Mouse (Mus musculus): ENCODE measurements at regions not wholly inside any gene's neighbourhood (a gene's known extent, or its start where the extent isn't known, plus 50 kb on each side); places are given as distances from the start of the nearest gene placed in this dataset.

GRCm38 (mm10) chr3:50813760-50814400, 370.5 kb upstream of the Slc7a11 start:
- DNase-seq: no peak

DNA sequence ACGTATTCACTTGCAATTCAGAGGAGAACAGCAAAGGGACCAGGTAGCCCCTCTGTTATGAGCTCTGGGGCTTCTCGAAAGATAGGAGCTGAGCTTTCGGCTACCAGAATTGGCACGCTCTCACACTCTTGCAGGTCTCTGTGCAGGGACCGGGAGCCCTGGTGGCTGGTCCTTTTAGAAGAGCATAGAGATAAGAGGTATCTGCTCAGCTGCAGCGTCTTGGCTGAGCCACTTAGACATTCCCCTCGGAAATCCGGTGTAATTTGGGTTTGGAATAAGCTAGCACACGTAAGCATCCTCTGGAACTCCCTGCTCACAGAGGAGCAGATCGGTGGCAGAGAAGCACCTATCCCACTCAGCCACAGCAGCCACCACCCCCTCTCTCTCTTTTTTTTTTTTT, 372.3 kb upstream of the Slc7a11 start:
- DNase-seq: no peak

- DNase-seq: peak; percentile 32
These were observed 373.1 kb upstream of the Slc7a11 start for GRCm38 (mm10) chr3:50816479-50816878.

DNA sequence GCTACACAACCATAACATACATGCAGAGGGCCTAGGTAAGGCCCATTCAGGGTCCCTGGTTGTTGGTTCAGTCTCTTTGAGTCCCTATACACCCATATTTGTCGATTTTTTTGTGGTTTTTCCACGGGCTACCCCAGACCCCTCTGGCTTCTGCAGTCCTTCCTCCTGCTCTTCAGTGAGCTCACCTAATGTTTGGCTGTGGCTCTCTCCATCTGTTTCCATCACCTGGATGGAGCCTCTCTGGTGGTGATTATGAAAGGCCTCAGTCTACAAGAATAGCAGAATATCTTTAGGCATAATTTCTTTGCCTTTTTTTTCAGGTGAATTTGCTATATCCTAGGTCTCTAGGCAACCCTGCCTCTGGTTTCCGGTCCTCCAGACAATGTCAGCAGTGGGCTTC, 373.9 kb upstream of the Slc7a11 start:
- no peak for DNase-seq

DNA sequence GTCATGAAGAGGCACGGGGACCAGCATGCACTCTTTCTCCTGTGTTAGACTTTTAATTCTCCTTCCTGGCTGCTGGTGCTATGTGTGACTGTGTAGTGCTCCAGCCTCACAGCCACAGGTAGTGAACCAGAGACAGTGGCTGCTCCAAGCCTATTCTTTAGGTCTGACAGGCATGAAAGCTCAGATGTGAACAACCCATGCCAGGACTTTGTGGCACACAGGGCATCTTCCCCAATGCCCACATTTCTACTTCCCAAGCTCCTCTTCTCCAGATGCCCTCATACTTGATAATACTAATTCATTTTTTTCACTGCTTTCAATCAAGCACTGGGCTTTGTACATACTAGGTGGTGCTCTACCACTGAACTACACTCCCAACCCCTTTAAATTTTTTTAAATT, 377.4 kb upstream of the Slc7a11 start:
- DNase-seq: no peak

DNA sequence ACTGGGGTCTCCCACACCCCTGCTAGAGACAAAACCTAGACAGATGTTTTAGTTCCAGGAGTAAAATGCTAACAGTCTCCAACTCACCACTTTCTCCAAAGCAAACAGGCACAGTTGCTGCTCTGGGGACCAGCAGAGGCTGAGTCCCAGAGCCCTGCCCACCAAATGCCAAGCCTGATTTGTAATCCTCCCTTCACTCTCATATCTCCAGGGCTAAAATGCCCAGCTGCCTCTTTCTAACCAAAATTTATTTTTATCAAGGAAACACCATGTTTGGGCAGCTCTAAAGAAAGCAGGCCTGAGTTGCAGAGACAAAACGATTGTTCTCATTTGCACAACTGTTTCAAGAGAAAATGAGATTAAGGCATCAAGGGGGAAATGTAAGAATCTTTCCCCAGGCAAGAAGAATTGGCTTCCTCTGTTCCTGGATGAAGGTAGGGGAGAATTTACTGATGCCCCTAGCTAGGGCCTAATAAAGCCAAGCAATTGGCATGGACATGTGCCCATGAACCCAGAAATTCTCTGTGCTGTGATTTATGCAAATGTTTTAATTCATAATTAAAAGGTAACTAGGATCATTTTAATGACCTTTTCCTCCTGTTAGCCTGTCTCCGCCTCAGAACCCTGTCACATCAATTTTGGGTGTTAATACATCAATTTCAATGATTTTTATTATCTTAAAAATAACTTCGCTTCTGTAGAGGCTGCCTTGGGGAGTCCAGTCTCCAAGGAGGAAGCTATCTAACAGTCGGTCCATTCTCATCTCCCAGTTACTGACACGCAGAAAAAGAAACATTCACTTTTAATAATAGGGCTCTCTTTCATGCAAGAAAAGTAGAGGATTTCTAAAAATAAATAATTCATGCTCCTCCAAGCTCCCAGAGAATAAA, 382.4 kb upstream of the Slc7a11 start:
- DNase-seq: no peak

DNA sequence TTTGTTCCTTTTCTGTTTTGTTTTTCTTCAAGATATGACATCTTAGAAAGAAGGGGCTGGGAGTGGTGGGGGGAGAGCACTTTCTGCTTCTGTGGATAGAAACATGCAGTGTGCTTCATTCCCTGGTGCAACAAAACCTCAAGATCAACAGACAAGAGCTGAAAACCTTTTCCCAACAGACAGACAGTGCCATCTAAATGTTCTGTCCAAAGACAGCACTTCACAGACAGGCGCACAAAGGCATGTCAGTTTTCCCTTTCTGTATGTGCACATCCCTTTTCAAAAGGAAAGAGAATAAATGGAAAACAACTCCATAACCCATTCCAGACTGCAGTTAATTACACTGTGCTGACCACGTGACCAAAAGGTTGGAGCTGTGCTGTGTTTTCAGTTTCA, 383.0 kb upstream of the Slc7a11 start:
- no peak for DNase-seq

GRCm38 (mm10) chr3:50829211-50829610, 385.8 kb upstream of the Slc7a11 start:
- DNase-seq: no peak

- no peak for DNase-seq
These were observed 387.0 kb upstream of the Slc7a11 start for GRCm38 (mm10) chr3:50830446-50830845.

DNA sequence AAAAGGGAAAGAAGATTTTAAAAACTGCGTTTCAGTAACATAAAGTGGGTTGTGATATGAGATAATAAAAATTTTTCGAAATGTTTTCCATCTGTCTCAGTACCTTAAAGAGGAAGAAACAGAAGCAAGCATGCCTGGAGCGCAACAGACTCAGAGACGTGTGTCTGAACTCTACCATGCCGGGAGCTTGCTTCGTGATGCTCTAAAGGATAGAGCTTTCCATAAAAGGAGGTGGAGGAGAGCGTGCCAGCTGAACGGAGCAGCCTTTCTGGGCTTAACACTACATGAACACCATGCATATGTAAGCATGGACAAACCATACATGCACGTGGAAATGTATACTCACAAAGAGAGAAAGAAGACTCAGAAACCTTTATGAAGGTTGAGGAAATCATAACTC, 387.5 kb upstream of the Slc7a11 start:
- no peak for DNase-seq

GRCm38 (mm10) chr3:50842216-50842615, 382.0 kb upstream of the Noct start:
- DNase-seq: no peak

- DNase-seq: no peak
These were observed 379.4 kb upstream of the Noct start for GRCm38 (mm10) chr3:50844835-50845301.

- DNase-seq: no peak
These were observed 378.9 kb upstream of the Noct start for GRCm38 (mm10) chr3:50845311-50845710.

DNA sequence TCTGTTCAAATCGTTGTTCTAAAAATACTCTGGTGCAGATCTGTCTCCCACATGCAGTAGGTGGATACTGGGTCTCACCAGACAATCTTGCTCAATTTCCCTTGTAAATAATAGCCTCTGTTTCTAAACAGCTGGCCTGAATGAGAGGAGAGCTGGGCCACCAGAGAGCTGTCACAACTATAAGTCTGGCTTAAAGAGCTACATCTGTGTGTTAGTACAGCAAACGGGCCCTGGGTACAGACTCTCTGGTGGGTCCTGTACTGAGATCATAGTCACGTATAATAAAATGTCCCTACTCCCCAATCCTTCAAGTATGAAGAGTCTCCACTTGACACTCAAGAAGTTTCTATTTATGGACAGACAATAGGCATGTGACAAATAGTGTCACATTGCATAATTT, 375.7 kb upstream of the Noct start:
- DNase-seq: no peak

DNA sequence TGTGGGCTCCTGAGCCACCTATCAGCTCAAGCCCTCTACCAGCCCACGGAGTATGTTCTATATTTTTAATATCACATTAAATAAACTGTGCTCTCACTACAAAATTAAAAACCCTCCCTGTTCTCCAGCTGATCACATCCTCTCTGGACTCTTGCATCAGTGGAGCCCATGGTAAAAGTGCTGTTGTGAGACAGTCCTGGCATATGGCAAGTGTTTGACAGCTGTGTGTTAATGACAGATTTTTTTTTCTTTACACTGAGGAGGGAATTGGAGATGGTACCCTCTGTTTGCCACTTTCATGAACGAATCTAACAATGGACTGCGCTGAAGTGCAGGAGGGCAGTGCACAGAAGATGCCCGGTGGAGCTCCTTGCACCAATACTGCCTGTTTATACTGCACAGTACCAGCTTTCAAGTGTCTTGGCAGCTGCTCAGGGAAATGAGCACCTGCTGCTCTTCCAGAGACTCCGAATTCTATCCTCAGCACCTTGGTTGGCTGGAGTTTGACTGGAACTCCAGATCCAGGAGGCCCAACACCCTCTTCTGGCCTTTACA, 373.1 kb upstream of the Noct start:
- DNase-seq: no peak

GRCm38 (mm10) chr3:50867105-50867504, 357.1 kb upstream of the Noct start:
- DNase-seq: no peak

GRCm38 (mm10) chr3:50869211-50869610, 355.0 kb upstream of the Noct start:
- DNase-seq: no peak

DNA sequence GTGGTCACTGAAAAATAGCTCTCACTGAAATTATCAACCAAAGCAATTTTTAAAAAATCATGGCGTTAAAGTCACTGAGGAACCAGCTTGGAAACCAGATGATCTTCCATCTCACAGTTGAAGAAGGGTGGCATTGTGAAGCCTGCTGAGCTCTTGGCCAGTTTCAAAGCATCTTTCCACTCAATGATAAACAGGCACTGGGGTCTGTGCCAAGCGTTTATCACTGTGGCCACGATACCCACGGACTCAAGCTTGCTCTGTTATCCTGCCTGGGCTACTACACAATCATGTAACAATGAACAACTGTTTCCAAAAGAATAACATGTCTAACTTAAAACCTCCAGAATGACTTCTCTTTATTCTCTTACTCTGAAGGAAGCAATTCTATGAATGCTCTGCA, 345.2 kb upstream of the Noct start:
- DNase-seq: no peak

GRCm38 (mm10) chr3:50879595-50879994, 344.7 kb upstream of the Noct start:
- DNase-seq: no peak

DNA sequence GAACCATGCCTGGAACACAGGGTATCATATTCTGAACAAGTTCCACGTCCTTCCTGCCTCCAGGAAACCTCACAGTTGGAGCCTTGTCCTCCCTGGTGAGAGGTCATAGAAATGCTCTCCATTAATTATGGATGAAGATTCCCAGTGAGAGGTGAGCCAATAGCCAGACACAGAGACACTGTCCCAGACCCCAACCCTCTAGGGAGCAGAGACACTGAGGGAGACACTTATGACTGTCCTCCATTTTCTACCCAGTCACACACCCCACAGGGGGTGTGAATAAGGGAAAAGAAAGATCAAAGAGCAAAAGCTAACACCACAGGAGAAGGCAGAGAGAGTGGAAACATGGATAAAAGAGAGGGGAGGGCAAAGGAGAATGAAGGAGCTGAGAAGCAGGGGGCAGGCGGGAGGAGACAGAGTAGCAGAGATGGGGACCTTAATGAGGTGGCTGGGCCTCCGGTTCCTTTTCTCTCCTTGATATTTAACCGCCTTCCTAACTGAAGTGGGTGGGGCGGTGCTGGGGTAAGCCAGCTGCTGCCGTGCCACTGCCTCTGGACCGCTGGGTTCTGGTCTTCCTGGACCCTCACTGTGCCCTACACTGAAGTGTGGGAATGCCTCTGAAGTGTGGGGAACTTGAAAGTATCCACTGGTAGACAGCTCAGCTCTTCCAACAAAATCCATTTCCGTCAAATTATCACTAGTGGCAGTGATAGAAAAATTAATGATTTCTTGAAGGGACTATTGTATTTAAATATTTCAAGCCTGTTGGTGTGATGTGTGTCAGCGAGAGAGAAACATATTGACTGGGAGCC, 342.6 kb upstream of the Noct start:
- DNase-seq: no peak

GRCm38 (mm10) chr3:50882249-50882733, 342.0 kb upstream of the Noct start:
- no peak for DNase-seq

- DNase-seq: no peak
These were observed 337.9 kb upstream of the Noct start for GRCm38 (mm10) chr3:50886336-50886735.

GRCm38 (mm10) chr3:50887002-50887401, 337.2 kb upstream of the Noct start:
- DNase-seq: no peak
